Mouse (Mus musculus) liver, postnatal 0 days (tissue): Measurements from ENCODE around the gene Entpd5. TPM values are rescaled to one million over a fixed set of nuclear protein-coding genes. Genes with fewer than 3 reads are reported as not detected.
A peak's percentile ranks its signal among the peaks of the same experiment; 100 is the strongest.
"Not testable (repeated sequence)": the region's sequence is repeated elsewhere in the genome, so short reads cannot be mapped to it uniquely, and the experiment has no call there.

Experiments used
- ATAC-seq: fragments of 200-750 bp; cut with Nextera tagmentation; 2 replicates; pipeline ENCODE4 v1.8.0; 2017; ENCODE audit warnings: mild to moderate bottlenecking, moderate library complexity
- DNase-seq: peaks from one replicate; pipeline ENCODE4 v3.0.0-alpha.2; 2016
- H3K27ac ChIP-seq: fragments of 300-500 bp; sonication (generic); 2 replicates; pipeline ENCODE4 v1.5.1; 2014; ENCODE audit warnings: antibody characterized with exemption, moderate library complexity, mild to moderate bottlenecking, low read depth
- H3K27me3 ChIP-seq: fragments of 300-500 bp; sonication (generic); 2 replicates; pipeline ENCODE4 v1.6.1; 2014; ENCODE audit warnings: low read length, control low read depth, mixed read lengths; ENCODE audit not compliant: insufficient read depth
- H3K36me3 ChIP-seq: fragments of 300-500 bp; sonication (generic); replicated peaks from 2 replicates; pipeline ENCODE4 v1.6.1; 2014; ENCODE audit warnings: mild to moderate bottlenecking, control low read depth, low read length, moderate library complexity, mixed read lengths; ENCODE audit not compliant: insufficient read depth
- H3K4me1 ChIP-seq: fragments of 300-500 bp; sonication (generic); 2 replicates; pipeline ENCODE4 v1.6.1; 2014; ENCODE audit warnings: antibody characterized with exemption, mild to moderate bottlenecking, control low read depth; ENCODE audit not compliant: insufficient read depth
- H3K4me2 ChIP-seq: fragments of 300-500 bp; sonication (generic); 2 replicates; pipeline ENCODE4 v1.6.1; 2014; ENCODE audit warnings: low read depth, mild to moderate bottlenecking, low read length, moderate library complexity, mixed read lengths
- H3K4me3 ChIP-seq: fragments of 300-500 bp; sonication (generic); 2 replicates; pipeline ENCODE4 v1.5.1; 2014; ENCODE audit warnings: low read depth, low read length
- H3K9ac ChIP-seq: fragments of 300-500 bp; sonication (generic); replicated peaks from 2 replicates; pipeline ENCODE4 v1.6.1; 2014; ENCODE audit warnings: mild to moderate bottlenecking, moderate library complexity
- H3K9me3 ChIP-seq: fragments of 300-500 bp; sonication (generic); 2 replicates; pipeline ENCODE4 v1.6.1; 2016; ENCODE audit warnings: mild to moderate bottlenecking, control low read depth, low read length, mixed read lengths
- CTCF ChIP-seq: sonication (generic); IDR thresholded peaks from 2 replicates; pipeline ENCODE4 v1.5.1; 2016; ENCODE audit warnings: antibody characterized with exemption, low read depth
- EP300 ChIP-seq: IDR thresholded peaks from 2 replicates; pipeline ENCODE4 v1.6.1; 2016; ENCODE audit warnings: antibody characterized with exemption, low read depth, mild to moderate bottlenecking
- WGBS: fragments of 180-500 bp; shearing (Covaris S2); extraction: QIAGEN DNeasy Blood & Tissue Kit; methylation state at CpG from one replicate; pipeline ENCODE4 v1.1.7; 2014; ENCODE audit not compliant: insufficient replicate concordance; 5-methylcytosine and 5-hydroxymethylcytosine counted together
- polyA plus RNA-seq: library from polyadenylated mRNA; unstranded; fragments of >200 nt; fragmentation: Nextera tagmentation; extraction: Ambion mirVana; gene quantifications from 2 replicates; pipeline ENCODE4 v1.2.1, GENCODE M21; 2015

The Entpd5 gene
- polyA plus RNA-seq, 1 experiment from 2014 or later: 24.8 TPM

GRCm38 (mm10) chr12:84365137-84365536, 43.7 kb downstream of the Entpd5 start:
- H3K27me3 ChIP-seq: no peaks in the 10 kb centered on the region
- peaks cover 17% of the 10 kb centered on the region for H3K4me1 ChIP-seq
- TF ChIP-seq EP300 (no peak), CTCF (no peak)
- H3K36me3 ChIP-seq: peaks cover 24% of the 10 kb centered on the region
- H3K27ac ChIP-seq: no peak overlapping the region
- H3K4me2 ChIP-seq: no peak overlapping the region
- 84% methylated on average over 6 of the region's 6 CpGs for WGBS
- ATAC-seq (no peak), DNase-seq (no peak)
- H3K9me3 ChIP-seq: no peaks in the 10 kb centered on the region
- no peak overlapping the region for H3K9ac ChIP-seq
- H3K4me3 ChIP-seq: no peak overlapping the region

GRCm38 (mm10) chr12:84364291-84364690, 44.5 kb downstream of the Entpd5 start:
- H3K27ac ChIP-seq: no peak overlapping the region
- 77% methylated on average over 9 of the region's 9 CpGs for WGBS
- no peaks in the 10 kb centered on the region for H3K27me3 ChIP-seq
- H3K36me3 ChIP-seq: peaks cover 16% of the 10 kb centered on the region
- peaks cover 17% of the 10 kb centered on the region for H3K4me1 ChIP-seq
- DNase-seq (no peak), ATAC-seq (no peak)
- TF ChIP-seq CTCF: no peak
- H3K4me2 ChIP-seq: no peak overlapping the region
- H3K9me3 ChIP-seq: no peaks in the 10 kb centered on the region
- no peak overlapping the region for H3K4me3 ChIP-seq
- H3K9ac ChIP-seq: no peak overlapping the region

- 0 out of 2 replicates have a peak overlapping the region, but pooled peaks have one; percentile 77 for H3K4me3 ChIP-seq
- peaks cover 8% of the 10 kb centered on the region; the same call in 1 of the 2 replicates for H3K36me3 ChIP-seq
- 35% methylated on average over 2 of the region's 2 CpGs for WGBS
- H3K27ac ChIP-seq: no peak overlapping the region
- no peak for DNase-seq
- ATAC-seq: no peak
- H3K4me2 ChIP-seq: peak overlapping the region; percentile 97
- no peaks in the 10 kb centered on the region for H3K9me3 ChIP-seq
- TF ChIP-seq EP300 (no peak), CTCF (no peak)
- no peaks in the 10 kb centered on the region for H3K27me3 ChIP-seq
- no peak overlapping the region; the same call in 1 of the 2 replicates for H3K9ac ChIP-seq
- H3K4me1 ChIP-seq: peaks cover 24% of the 10 kb centered on the region
Observed at GRCm38 (mm10) chr12:84362872-84363271, 46.0 kb downstream of the Entpd5 start.

DNA sequence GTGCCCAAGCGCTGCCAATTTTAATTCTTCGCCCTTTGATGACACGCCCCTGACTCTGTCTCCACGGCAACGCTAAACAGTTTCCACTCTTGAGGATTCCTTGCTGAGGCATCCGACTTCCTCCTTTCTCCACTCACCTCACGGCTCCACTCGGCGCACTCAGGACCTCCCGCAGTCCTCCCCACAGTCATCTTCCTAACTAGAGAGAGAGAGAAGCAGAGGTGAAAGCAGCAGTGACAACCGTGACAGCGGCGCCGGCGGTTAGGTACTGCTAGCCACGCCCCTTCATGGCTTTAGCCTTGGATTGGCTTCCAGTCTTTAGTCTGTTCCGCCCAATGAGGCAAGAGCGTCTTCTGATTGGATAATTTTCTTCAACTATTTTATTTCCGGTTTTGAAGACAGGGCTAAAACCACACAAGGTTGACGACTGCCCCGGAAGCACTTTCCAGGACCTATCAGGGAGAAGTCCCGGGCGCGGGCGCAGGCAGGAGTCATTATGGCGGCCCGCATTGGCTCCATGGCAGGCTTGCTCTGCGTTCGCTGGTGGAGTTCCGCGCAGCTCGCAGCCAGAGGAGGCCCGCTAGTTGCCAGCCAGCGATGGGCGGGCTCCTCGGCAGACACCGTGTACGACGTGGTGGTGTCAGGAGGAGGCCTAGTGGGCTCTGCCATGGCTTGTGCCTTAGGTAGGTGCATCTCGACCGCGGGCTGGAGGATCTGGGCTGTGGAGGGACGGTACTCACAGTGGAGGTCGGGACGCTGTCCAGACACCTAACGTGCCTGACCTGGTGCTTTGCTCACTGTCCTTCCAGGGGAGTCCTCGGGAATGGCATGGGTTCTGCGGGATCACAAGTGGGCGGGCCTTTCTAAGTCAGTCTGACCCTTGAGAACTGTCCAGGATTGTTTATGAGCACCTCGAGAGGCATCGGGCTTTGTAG, 47.0 kb downstream of the Entpd5 start, which contains the start of the genes Coq6 and Fam161b:
Gene Coq6 (plus strand): TSS at position 103 of the 935 bp plus-strand sequence.
Gene Fam161b (minus strand): TSS at position 279 of the 935 bp plus-strand sequence.
- DNase-seq (peak; percentile 94), ATAC-seq (peak; percentile 97)
- Histone ChIP-seq H3K9ac (peak within 1 kb of the TSS; percentile 82), H3K4me3 (peak within 1 kb of the TSS; percentile 77), H3K36me3 (peaks cover under 1% of the 10 kb centered on the region; the same call in 1 of the 2 replicates), H3K9me3 (no peaks in the 10 kb centered on the region), H3K27me3 (no peaks in the 10 kb centered on the region), H3K4me2 (peak within 1 kb of the TSS; percentile 97), H3K27ac (peak within 1 kb of the TSS; percentile 62), H3K4me1 (peaks cover 24% of the 10 kb centered on the region)
- WGBS: under 1% methylated on average over 51 of the region's 51 CpGs
- no peak for TF ChIP-seq CTCF
- peak; percentile 65 for TF ChIP-seq EP300

GRCm38 (mm10) chr12:84358699-84359098, 50.1 kb downstream of the Entpd5 start:
- not testable (repeated sequence) for H3K4me2 ChIP-seq, H3K27ac ChIP-seq, H3K27me3 ChIP-seq, ATAC-seq, H3K9ac ChIP-seq, H3K36me3 ChIP-seq, DNase-seq, H3K4me3 ChIP-seq, H3K9me3 ChIP-seq
- H3K4me1 ChIP-seq: peaks cover 24% of the 10 kb centered on the region
- WGBS: 50% methylated on average over 2 of the region's 2 CpGs
- peak; percentile 62 for TF ChIP-seq EP300

DNA sequence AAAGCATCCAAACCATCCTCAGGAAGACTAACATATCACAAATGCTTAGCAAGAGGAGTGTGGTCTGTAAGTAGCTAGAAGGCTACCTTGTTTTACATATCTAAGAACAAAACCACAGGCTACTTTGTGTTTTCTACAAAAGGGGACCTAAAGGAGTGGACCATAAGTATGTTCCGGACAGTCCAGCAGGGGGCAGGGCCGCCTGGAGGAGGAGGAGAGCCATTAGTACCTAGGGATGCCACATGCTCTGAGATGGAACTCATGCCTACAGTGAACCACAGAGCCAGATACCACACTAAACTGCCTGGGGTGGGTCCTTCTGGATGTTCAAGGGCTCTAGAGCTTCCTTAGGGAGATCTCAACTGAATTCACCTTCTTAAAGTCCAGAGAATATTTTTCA, 61.6 kb downstream of the Entpd5 start:
- H3K36me3 ChIP-seq: peaks cover 22% of the 10 kb centered on the region
- DNase-seq (peak; percentile 67), ATAC-seq (peak; percentile 50; the same call in 1 of the 2 replicates)
- TF ChIP-seq CTCF (peak; percentile 76), EP300 (no peak)
- H3K27me3 ChIP-seq: no peaks in the 10 kb centered on the region
- no peak overlapping the region for H3K27ac ChIP-seq
- no peak overlapping the region for H3K9ac ChIP-seq
- H3K4me3 ChIP-seq: no peak overlapping the region
- WGBS: 53% methylated on average over 2 of the region's 2 CpGs
- no peak overlapping the region for H3K4me2 ChIP-seq
- no peaks in the 10 kb centered on the region for H3K4me1 ChIP-seq
- H3K9me3 ChIP-seq: no peaks in the 10 kb centered on the region
